Mouse (Mus musculus): ENCODE data around the gene Uck2. TPM values are rescaled to one million over a fixed set of nuclear protein-coding genes. Genes with fewer than 3 reads are reported as not detected.

Uck2 gene
- polyA plus RNA-seq, 1 experiment from 2014 or later: 120 TPM

DNA sequence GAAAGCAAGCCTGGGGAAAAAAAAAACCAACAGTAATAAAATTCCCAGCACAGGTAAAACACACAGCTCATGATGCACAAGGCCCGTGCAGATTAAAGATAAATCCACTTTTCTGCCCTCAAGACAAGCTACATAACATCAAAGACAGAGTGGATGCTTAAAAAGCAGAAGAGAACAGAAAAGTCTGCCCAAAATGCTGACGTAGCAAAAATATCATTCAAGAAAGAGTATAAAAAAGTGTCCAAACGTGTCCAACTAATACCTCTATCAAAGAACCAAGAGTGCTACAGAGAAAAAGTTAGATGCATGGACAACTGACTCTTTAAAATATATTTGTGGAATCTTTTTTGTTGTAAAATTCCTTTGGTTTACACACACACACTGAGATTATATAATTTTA, 69.7 kb downstream of the Uck2 start:
- Histone ChIP-seq H3K4me3 (no peak overlapping the region), H3K9me3 (no peaks in the 10 kb centered on the region), H3K36me3 (replicated peaks) (no peaks in the 10 kb centered on the region), H3K27ac (replicated peaks) (no peak overlapping the region), H3K4me1 (no peaks in the 10 kb centered on the region), H3K27me3 (replicated peaks; ENCODE audit: low read depth, poor library complexity, severe bottlenecking) (no peaks in the 10 kb centered on the region)
- no peak for DNase-seq (ENCODE audit: low spot score)
- WGBS: 85% methylated on average over 3 of the region's 3 CpGs

DNA sequence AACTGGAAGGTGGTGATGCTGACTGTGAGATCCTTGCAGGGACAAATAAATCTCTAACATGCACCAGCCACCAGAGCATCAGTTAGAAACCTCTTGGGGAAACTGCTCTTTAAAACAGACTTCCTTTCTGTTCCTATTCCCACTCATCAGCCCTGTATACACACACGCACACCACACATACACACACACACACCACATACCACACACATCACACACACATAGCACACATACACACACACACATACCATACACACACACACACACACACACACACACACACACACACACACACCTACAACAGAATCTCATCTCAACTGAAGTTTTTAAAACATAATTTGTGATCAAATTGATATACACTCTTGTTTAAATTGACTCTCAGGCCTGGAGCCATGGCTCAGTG, 72.4 kb downstream of the Uck2 start:
- Histone ChIP-seq H3K36me3 (replicated peaks) (no peaks in the 10 kb centered on the region), H3K9me3 (no peaks in the 10 kb centered on the region), H3K4me1 (no peaks in the 10 kb centered on the region), H3K27me3 (replicated peaks; ENCODE audit: low read depth, poor library complexity, severe bottlenecking) (0 out of 2 replicates have a peak, but pooled peaks cover 7% of the 10 kb centered on the region), H3K4me3 (no peak overlapping the region), H3K27ac (replicated peaks) (no peak overlapping the region)
- no peak for DNase-seq (ENCODE audit: low spot score)
- WGBS: 92% methylated on average over 1 of the region's 1 CpGs

- H3K9me3 ChIP-seq: no peaks in the 10 kb centered on the region
- H3K36me3 ChIP-seq (replicated peaks): no peaks in the 10 kb centered on the region
- 0 out of 2 replicates have a peak, but pooled peaks cover 7% of the 10 kb centered on the region for H3K27me3 ChIP-seq (replicated peaks; ENCODE audit: low read depth, poor library complexity, severe bottlenecking)
- WGBS: 29% methylated on average over 7 of the region's 7 CpGs
- no peaks in the 10 kb centered on the region for H3K4me1 ChIP-seq
- no peak overlapping the region for H3K27ac ChIP-seq (replicated peaks)
- H3K4me3 ChIP-seq: no peak overlapping the region
- DNase-seq (ENCODE audit: low spot score): peak; percentile 73
These were observed 73.0 kb downstream of the Uck2 start for GRCm38 (mm10) chr1:167211979-167212614.

DNA sequence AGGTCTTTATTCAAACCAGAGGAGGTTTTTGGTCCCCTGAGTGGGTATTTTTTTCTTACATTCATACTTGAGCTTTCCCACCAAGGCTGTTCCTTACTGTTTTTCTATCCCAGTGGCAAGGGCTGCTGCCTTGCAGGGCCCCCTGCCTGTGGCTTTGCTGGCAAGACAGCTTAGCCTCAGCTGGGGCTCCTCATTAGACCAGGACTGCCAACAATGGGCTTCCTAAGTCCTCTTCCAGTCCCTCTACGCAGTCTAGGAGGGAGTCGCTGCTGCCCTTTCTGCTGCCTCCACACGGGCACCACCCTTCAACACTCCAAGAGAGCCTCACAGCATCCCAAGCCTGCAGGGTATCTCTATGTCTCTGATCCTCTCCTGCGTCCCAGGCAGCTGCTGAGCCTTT, 76.3 kb downstream of the Uck2 start:
- Histone ChIP-seq H3K27me3 (replicated peaks; ENCODE audit: low read depth, poor library complexity, severe bottlenecking) (0 out of 2 replicates have a peak, but pooled peaks cover 7% of the 10 kb centered on the region), H3K27ac (replicated peaks) (no peak overlapping the region), H3K4me1 (no peaks in the 10 kb centered on the region), H3K9me3 (no peaks in the 10 kb centered on the region), H3K36me3 (replicated peaks) (no peaks in the 10 kb centered on the region), H3K4me3 (no peak overlapping the region)
- DNase-seq (ENCODE audit: low spot score): no peak
- 30% methylated on average over 4 of the region's 4 CpGs for WGBS

DNA sequence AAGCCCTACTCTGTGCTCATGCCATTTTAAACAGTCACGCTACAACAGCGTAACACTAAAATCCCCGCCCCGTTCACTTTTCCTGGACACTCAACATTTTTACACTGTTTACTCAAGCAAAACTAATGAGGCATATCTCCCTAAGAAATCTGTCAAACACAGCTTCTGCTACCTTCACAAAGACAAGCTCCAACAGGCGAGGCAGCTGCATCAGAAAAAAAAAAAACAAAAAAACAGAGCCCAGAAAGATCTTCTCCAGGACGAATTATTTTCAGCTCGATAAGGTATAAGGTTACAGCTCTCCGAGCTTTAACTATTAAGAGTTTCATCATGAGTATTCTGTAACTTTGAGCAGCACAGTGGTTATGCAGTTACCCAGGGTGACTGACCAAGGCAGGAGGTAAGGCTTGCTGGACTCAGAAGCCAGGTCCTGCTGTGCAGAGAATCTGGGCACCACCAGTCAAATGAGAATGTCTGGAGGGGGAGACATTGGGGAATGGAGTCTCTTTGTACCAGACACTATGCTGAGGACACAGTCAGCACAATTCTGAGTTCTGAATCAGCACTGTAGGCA, 79.9 kb downstream of the Uck2 start:
- no peaks in the 10 kb centered on the region for H3K4me1 ChIP-seq
- no peak for DNase-seq (ENCODE audit: low spot score)
- no peaks in the 10 kb centered on the region for H3K9me3 ChIP-seq
- H3K27ac ChIP-seq (replicated peaks): no peak overlapping the region
- WGBS: 69% methylated on average over 8 of the region's 8 CpGs
- H3K36me3 ChIP-seq (replicated peaks): no peaks in the 10 kb centered on the region
- H3K27me3 ChIP-seq (replicated peaks; ENCODE audit: low read depth, poor library complexity, severe bottlenecking): 0 out of 2 replicates have a peak, but pooled peaks cover 6% of the 10 kb centered on the region
- H3K4me3 ChIP-seq: no peak overlapping the region

GRCm38 (mm10) chr1:167204421-167204820, 80.7 kb downstream of the Uck2 start:
- no peak overlapping the region for H3K27ac ChIP-seq (replicated peaks)
- DNase-seq (ENCODE audit: low spot score): no peak
- 84% methylated on average over 1 of the region's 1 CpGs for WGBS
- no peaks in the 10 kb centered on the region for H3K27me3 ChIP-seq (replicated peaks; ENCODE audit: low read depth, poor library complexity, severe bottlenecking)
- H3K36me3 ChIP-seq (replicated peaks): no peaks in the 10 kb centered on the region
- H3K4me3 ChIP-seq: no peak overlapping the region
- H3K9me3 ChIP-seq: no peaks in the 10 kb centered on the region
- H3K4me1 ChIP-seq: no peaks in the 10 kb centered on the region

- Histone ChIP-seq H3K27me3 (replicated peaks; ENCODE audit: low read depth, poor library complexity, severe bottlenecking) (no peaks in the 10 kb centered on the region), H3K4me1 (no peaks in the 10 kb centered on the region), H3K36me3 (replicated peaks) (no peaks in the 10 kb centered on the region), H3K9me3 (no peaks in the 10 kb centered on the region), H3K4me3 (no peak overlapping the region), H3K27ac (replicated peaks) (no peak overlapping the region)
- WGBS: 66% methylated on average over 8 of the region's 8 CpGs
- DNase-seq (ENCODE audit: low spot score): no peak
These were observed 90.4 kb downstream of the Uck2 start for GRCm38 (mm10) chr1:167194766-167195165.

GRCm38 (mm10) chr1:167187791-167188190, 97.3 kb downstream of the Uck2 start:
- DNase-seq (ENCODE audit: low spot score): peak; percentile 59
- H3K4me1 ChIP-seq: peaks cover 2% of the 10 kb centered on the region
- no peaks in the 10 kb centered on the region for H3K27me3 ChIP-seq (replicated peaks; ENCODE audit: low read depth, poor library complexity, severe bottlenecking)
- WGBS: 36% methylated on average over 5 of the region's 5 CpGs
- H3K36me3 ChIP-seq (replicated peaks): no peaks in the 10 kb centered on the region
- H3K4me3 ChIP-seq: no peak overlapping the region
- no peak overlapping the region for H3K27ac ChIP-seq (replicated peaks)
- H3K9me3 ChIP-seq: no peaks in the 10 kb centered on the region

DNA sequence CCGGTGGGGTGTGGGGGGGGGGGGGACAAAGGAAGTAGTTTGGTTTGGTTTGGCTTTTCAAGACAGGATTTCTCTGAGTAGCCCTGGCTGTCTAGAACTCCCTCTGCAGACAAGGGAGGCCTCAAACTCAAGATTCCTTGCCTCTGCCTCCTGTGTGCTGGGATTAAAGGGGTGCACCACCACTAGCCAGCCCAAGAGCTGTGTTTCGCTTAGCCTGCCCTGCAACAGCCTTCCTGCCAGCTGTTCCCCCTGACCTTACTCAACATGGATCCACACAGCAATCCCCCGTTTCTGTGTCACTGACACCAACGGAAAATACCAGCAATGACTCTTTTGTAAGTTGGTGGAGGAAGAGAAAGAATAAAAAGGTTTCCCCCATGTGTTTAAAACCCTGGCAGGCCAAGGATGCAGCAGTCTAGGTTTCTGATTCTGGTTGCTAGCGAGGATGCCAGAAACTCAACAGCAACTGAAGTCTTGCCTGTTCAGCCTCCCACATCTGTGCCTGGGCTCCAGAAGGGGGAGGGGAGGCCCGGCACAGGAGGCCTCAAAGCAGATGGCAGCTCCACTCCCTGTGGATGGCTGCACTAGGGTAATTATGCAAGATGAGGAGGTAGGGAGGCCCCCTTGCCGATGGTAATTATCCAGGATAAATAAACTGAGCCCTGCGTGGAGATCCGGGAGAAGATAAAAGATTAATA, 103.1 kb downstream of the Uck2 start:
- Histone ChIP-seq H3K4me1 (peaks cover 18% of the 10 kb centered on the region), H3K4me3 (no peak overlapping the region), H3K27me3 (replicated peaks; ENCODE audit: low read depth, poor library complexity, severe bottlenecking) (no peaks in the 10 kb centered on the region), H3K9me3 (no peaks in the 10 kb centered on the region), H3K36me3 (replicated peaks) (no peaks in the 10 kb centered on the region), H3K27ac (replicated peaks) (peak overlapping the region; percentile 78)
- peak; percentile 82 for DNase-seq (ENCODE audit: low spot score)
- 29% methylated on average over 9 of the region's 9 CpGs for WGBS

Small RNA genes within 50 kb of the gene (microRNA-seq; reads per million reads assigned to microRNA genes)
- gene Mir6347: not detected

Other genes starting within 250 kb of the Uck2 start
- 65.4 and 65.7 TPM in 2 replicates for gene Tmco1, start 23.1 kb upstream of the Uck2 start, polyA plus RNA-seq (2016; fragmentation: Nextera tagmentation; extraction: Ambion mirVana)
- gene Aldh9a1, start 64.7 kb upstream of the Uck2 start, polyA plus RNA-seq (2016; fragmentation: Nextera tagmentation; extraction: Ambion mirVana): 53.7 and 56.9 TPM in 2 replicates
- gene Mgst3, start 108.5 kb upstream of the Uck2 start, polyA plus RNA-seq (2016; fragmentation: Nextera tagmentation; extraction: Ambion mirVana): 52.1 and 53.1 TPM in 2 replicates
- not detected in 2 replicates for gene Lrrc52, start 181.5 kb upstream of the Uck2 start, polyA plus RNA-seq (2016; fragmentation: Nextera tagmentation; extraction: Ambion mirVana)

Data from embryonic facial prominence, embryonic 10.5 days (tissue).